8 mouse cellular contexts compared by ENCODE assay signal in genomic region chr1:167393683-167394492, GRCm38 (mm10). TPM values are rescaled to one million over a fixed set of nuclear protein-coding genes. Genes with fewer than 3 reads are reported as not detected.
A peak's percentile ranks its signal among the peaks of the same experiment; 100 is the strongest.
DNase-seq lines count a peak whose midpoint lies in the region; ATAC-seq and TF ChIP-seq lines count a peak whose summit lies in the region.

Gene Mgst3 (minus strand): TSS chr1:167393841.

- H3K4me1 ChIP-seq in forebrain, embryonic 10.5 days, result peaks cover 17% of the 10 kb centered on the region
- peaks cover 14% of the 10 kb centered on the region for H3K4me1 ChIP-seq in heart, embryonic 15.5 days (replicated peaks)
- H3K4me1 ChIP-seq in liver, embryonic 14.5 days (replicated peaks; ENCODE audit: control insufficient read depth in 2 of 2, insufficient read depth in 2 of 2, low read length in 1 of 2), result peaks cover 25 to 30% of the 10 kb centered on the region in 2 experiments
- H3K4me1 ChIP-seq in neural tube, embryonic 11.5 days (ENCODE audit: control insufficient read depth, insufficient read depth, low read length), result peaks cover 9% of the 10 kb centered on the region
- 0 out of 2 replicates have a peak, but pooled peaks cover 2% of the 10 kb centered on the region for H3K4me1 ChIP-seq in stomach, postnatal 0 days (replicated peaks; ENCODE audit: control insufficient read depth, insufficient read depth)

- peak within 1 kb of the TSS; percentile 79 for H3K4me3 ChIP-seq in forebrain, embryonic 10.5 days
- peak within 1 kb of the TSS; percentile 61 for H3K4me3 ChIP-seq in heart, embryonic 15.5 days
- peak within 1 kb of the TSS; percentile 81 to 93 for H3K4me3 ChIP-seq in liver, embryonic 14.5 days (ENCODE audit: insufficient read depth in 1 of 2, low read depth in 2 of 2, low read length in 2 of 2)
- H3K4me3 ChIP-seq in neural tube, embryonic 11.5 days (ENCODE audit: low read depth, low read length), result peak within 1 kb of the TSS; percentile 57
- peak within 1 kb of the TSS; percentile 63 for H3K4me3 ChIP-seq in stomach, postnatal 0 days (ENCODE audit: low read depth, low read length)

- H3K9me3 ChIP-seq in forebrain, embryonic 10.5 days, result no peaks in the 10 kb centered on the region
- H3K9me3 ChIP-seq in heart, embryonic 15.5 days (replicated peaks), result no peaks in the 10 kb centered on the region
- no peaks in the 10 kb centered on the region for H3K9me3 ChIP-seq in liver, embryonic 14.5 days (ENCODE audit: control insufficient read depth, low read length)
- no peaks in the 10 kb centered on the region for H3K9me3 ChIP-seq in neural tube, embryonic 11.5 days (ENCODE audit: control insufficient read depth, low read length)
- H3K9me3 ChIP-seq in stomach, postnatal 0 days (ENCODE audit: control insufficient read depth, low read length), result no peaks in the 10 kb centered on the region

- peak; percentile 93 for ATAC-seq in heart, embryonic 15.5 days (replicated peaks; ENCODE audit: insufficient number of reproducible peaks, insufficient read depth, low FRiP score, low read depth)
- ATAC-seq in liver, embryonic 14.5 days (ENCODE audit: insufficient read depth), result peak; percentile 90
- peak; percentile 93 for ATAC-seq in neural tube, embryonic 11.5 days (ENCODE audit: insufficient read depth, low FRiP score, low TSS enrichment)
- ATAC-seq in stomach, postnatal 0 days (ENCODE audit: low FRiP score, low TSS enrichment), result peak; percentile 92

- WGBS in forebrain, embryonic 10.5 days, result under 1% methylated on average over 45 of the region's 45 CpGs
- under 1% methylated on average over 45 of the region's 45 CpGs for WGBS in heart, embryonic 15.5 days
- under 1% methylated on average over 45 of the region's 45 CpGs for WGBS in liver, embryonic 14.5 days (ENCODE audit: insufficient replicate concordance)
- under 1% methylated on average over 43 of the region's 45 CpGs for WGBS in neural tube, embryonic 11.5 days
- under 1% methylated on average over 45 of the region's 45 CpGs for WGBS in stomach, postnatal 0 days

- peak within 1 kb of the TSS; percentile 96 for H3K27ac ChIP-seq in forebrain, embryonic 10.5 days
- peak within 1 kb of the TSS; percentile 85 for H3K27ac ChIP-seq in heart, embryonic 15.5 days
- peak within 1 kb of the TSS; percentile 68 for H3K27ac ChIP-seq in liver, embryonic 14.5 days
- 0 out of 2 replicates have a peak within 1 kb of the TSS, but pooled peaks have one; percentile 60 for H3K27ac ChIP-seq in neural tube, embryonic 11.5 days (ENCODE audit: low read depth, low read length)
- peak within 1 kb of the TSS; percentile 91 for H3K27ac ChIP-seq in stomach, postnatal 0 days (replicated peaks)

- peaks cover 36% of the 10 kb centered on the region for H3K27me3 ChIP-seq in forebrain, embryonic 10.5 days (ENCODE audit: poor library complexity, severe bottlenecking)
- H3K27me3 ChIP-seq in heart, embryonic 15.5 days, result no peaks in the 10 kb centered on the region
- peaks cover 6% of the 10 kb centered on the region for H3K27me3 ChIP-seq in liver, embryonic 14.5 days (ENCODE audit: control insufficient read depth, insufficient read depth, low read length)
- peaks cover 12% of the 10 kb centered on the region; the same call in 1 of the 2 replicates for H3K27me3 ChIP-seq in neural tube, embryonic 11.5 days (ENCODE audit: control insufficient read depth, insufficient read depth, low read length)
- no peaks in the 10 kb centered on the region for H3K27me3 ChIP-seq in stomach, postnatal 0 days (ENCODE audit: control insufficient read depth, insufficient read depth, low read length)

- H3K4me2 ChIP-seq in heart, embryonic 15.5 days, result peak within 1 kb of the TSS; percentile 77
- H3K4me2 ChIP-seq in liver, embryonic 14.5 days (ENCODE audit: low read depth), result peak within 1 kb of the TSS; percentile 81
- H3K4me2 ChIP-seq in neural tube, embryonic 11.5 days (ENCODE audit: low read depth), result peak within 1 kb of the TSS; percentile 92
- peak within 1 kb of the TSS; percentile 75 for H3K4me2 ChIP-seq in stomach, postnatal 0 days (replicated peaks; ENCODE audit: low read depth)

- 0 out of 2 replicates have a peak, but pooled peaks have one; percentile 18 for TF ChIP-seq EP300 in liver, embryonic 14.5 days (IDR thresholded peaks at IDR 0.05; ENCODE audit: low read depth)
- TF ChIP-seq EP300 in stomach, postnatal 0 days (optimal IDR thresholded peaks at IDR 0.05), result no peak

- peak; percentile 89 for TF ChIP-seq CTCF in liver, embryonic 14.5 days (IDR thresholded peaks at IDR 0.05; ENCODE audit: low read depth)
- peak; percentile 83 for TF ChIP-seq CTCF in stomach, postnatal 0 days (IDR thresholded peaks at IDR 0.05; ENCODE audit: low read depth)

- no peaks in the 10 kb centered on the region for H3K36me3 ChIP-seq in forebrain, embryonic 10.5 days (replicated peaks)
- H3K36me3 ChIP-seq in heart, embryonic 15.5 days, result no peaks in the 10 kb centered on the region
- peaks cover 17% of the 10 kb centered on the region for H3K36me3 ChIP-seq in liver, embryonic 14.5 days (replicated peaks; ENCODE audit: control insufficient read depth, insufficient read depth, low read depth)
- no peaks in the 10 kb centered on the region for H3K36me3 ChIP-seq in neural tube, embryonic 11.5 days (ENCODE audit: control insufficient read depth, insufficient read depth, low read length)
- H3K36me3 ChIP-seq in stomach, postnatal 0 days (ENCODE audit: control insufficient read depth, insufficient read depth, low read length), result no peaks in the 10 kb centered on the region

- peak; percentile 91 to 97 for DNase-seq in CD8-positive naive resting alpha-beta T cell, adult 2 months (ENCODE audit: low read depth in 2 of 2, low spot score in 2 of 2)
- peak; percentile 97 for DNase-seq in c-Kit-positive CD71-negative TER-119-negative erythroid progenitor cells, embryonic 14.5 days (ENCODE audit: low read depth)
- peak; percentile 92 for DNase-seq in forebrain, embryonic 10.5 days (ENCODE audit: extremely low spot score, low spot score)
- peak; percentile 97 for DNase-seq in kidney, postnatal 25 days
- DNase-seq in liver, embryonic 14.5 days (ENCODE audit: low read depth in 3 of 3, low spot score in 3 of 3), result peak; percentile 87 to 94 (median 87)
- peak; percentile 95 for DNase-seq in neural tube, embryonic 11.5 days (ENCODE audit: low spot score)
- DNase-seq in stomach, postnatal 0 days (ENCODE audit: low spot score), result peak; percentile 98

- H3K9ac ChIP-seq in heart, embryonic 15.5 days, result peak within 1 kb of the TSS; percentile 64
- peak within 1 kb of the TSS; percentile 89 for H3K9ac ChIP-seq in liver, embryonic 14.5 days (replicated peaks)
- peak within 1 kb of the TSS; percentile 87 for H3K9ac ChIP-seq in neural tube, embryonic 11.5 days (ENCODE audit: low read length)
- peak within 1 kb of the TSS; percentile 77 for H3K9ac ChIP-seq in stomach, postnatal 0 days (ENCODE audit: low read length)

RNA-seq across cellular contexts. Expression of gene Mgst3, which starts in this region (rescaled TPM):
- polyA plus RNA-seq in forebrain, embryonic 10.5 days (2016; fragmentation: Nextera tagmentation; extraction: Ambion mirVana), result 55.6 and 60.3 TPM in 2 replicates
- polyA plus RNA-seq in heart, embryonic 15.5 days (2015; fragmentation: Nextera tagmentation; extraction: Ambion mirVana), result 145 and 154 TPM in 2 replicates
- polyA plus RNA-seq in liver, embryonic 14.5 days (2012; rRNA removed), result 330 and 468 TPM in 2 replicates
- polyA plus RNA-seq in liver, embryonic 14.5 days (2014; fragmentation: Nextera tagmentation; extraction: Ambion mirVana), result 596 and 611 TPM in 2 replicates
- 71.1 and 78.0 TPM in 2 replicates for polyA plus RNA-seq in neural tube, embryonic 11.5 days (2014; fragmentation: Nextera tagmentation; extraction: Ambion mirVana)
- polyA plus RNA-seq in stomach, postnatal 0 days (2015; fragmentation: Nextera tagmentation; extraction: Ambion mirVana), result 991 and 1,037 TPM in 2 replicates

Comparison
In these comparisons a context has a peak if more than half of its experiments do, and no peak if none do; other contexts are left out.
1. Peak in every context shown above with its lines: DNase-seq, ATAC-seq, H3K4me3 ChIP-seq and H3K27ac ChIP-seq.